Mouse (Mus musculus): Measurements from ENCODE around the gene Ypel5.

DNA sequence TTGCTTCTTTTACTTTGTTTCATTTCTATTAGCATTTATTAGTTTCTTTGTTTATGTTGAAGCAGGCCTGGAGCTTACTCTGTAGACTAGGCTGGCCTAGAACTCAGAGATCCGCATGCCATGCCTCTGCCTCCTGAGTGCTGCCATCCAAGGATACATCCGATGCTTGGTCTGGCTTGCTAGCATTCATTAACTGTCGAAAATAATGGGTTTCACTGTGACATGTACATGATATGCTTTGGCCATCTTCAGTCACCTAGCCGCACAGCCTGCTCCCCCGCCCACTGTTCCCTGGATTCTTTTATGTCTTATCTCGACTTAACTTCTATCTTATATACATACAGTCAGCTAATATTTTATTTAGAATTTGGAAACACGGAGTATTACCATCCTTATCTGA, 60.8 kb downstream of the Ypel5 start:
- no peak for TF ChIP-seq CTCF (IDR thresholded peaks at IDR 0.05; ENCODE audit: low read depth, low read length)
- TF ChIP-seq EP300 (IDR thresholded peaks at IDR 0.05; ENCODE audit: insufficient read depth, low read depth, low read length) = no peak

All from ES-Bruce4 (cell line).